Mouse (Mus musculus) ES-Bruce4 (cell line): ENCODE results near the gene Zfp961. TPM values are rescaled to one million over a fixed set of nuclear protein-coding genes. Genes with fewer than 3 reads are reported as not detected.
"Not testable (repeated sequence)": the region's sequence is repeated elsewhere in the genome, so short reads cannot be mapped to it uniquely, and the experiment has no call there.

Experiments
- H3K27ac ChIP-seq: 2 replicates; pipeline ENCODE4 v1.5.1; 2012; ENCODE audit warnings: low read length, inconsistent platforms; ENCODE audit not compliant: insufficient read depth
- H3K27me3 ChIP-seq: 2 replicates; pipeline ENCODE4 v1.6.1; 2012; ENCODE audit warnings: mild to moderate bottlenecking, low read length, inconsistent platforms; ENCODE audit not compliant: control insufficient read depth, poor library complexity, insufficient read depth, severe bottlenecking
- H3K36me3 ChIP-seq: 2 replicates; pipeline ENCODE4 v1.6.1; 2012; ENCODE audit warnings: inconsistent platforms, mild to moderate bottlenecking, low read length, moderate library complexity; ENCODE audit not compliant: control insufficient read depth, poor library complexity, insufficient read depth, severe bottlenecking
- H3K4me1 ChIP-seq: one replicate; pipeline ENCODE4 v1.8.1; 2011; ENCODE audit warnings: low read length; ENCODE audit not compliant: control insufficient read depth, insufficient read depth
- H3K4me3 ChIP-seq: 2 replicates; pipeline ENCODE4 v1.5.1; 2011; ENCODE audit warnings: low read depth, mild to moderate bottlenecking, low read length
- H3K9ac ChIP-seq: 2 replicates; pipeline ENCODE4 v1.6.1; 2012; ENCODE audit warnings: low read depth, mild to moderate bottlenecking, inconsistent platforms; ENCODE audit not compliant: poor library complexity, severe bottlenecking
- H3K9me3 ChIP-seq: replicated peaks from 2 replicates; pipeline ENCODE4 v1.6.1; 2012; ENCODE audit warnings: mild to moderate bottlenecking, low read length, inconsistent platforms; ENCODE audit not compliant: control insufficient read depth, poor library complexity, insufficient read depth, severe bottlenecking
- CTCF ChIP-seq: IDR thresholded peaks from one replicate; pipeline ENCODE4 v1.8.1; 2011; ENCODE audit warnings: low read depth, low read length
- EP300 ChIP-seq: IDR thresholded peaks from 2 replicates; pipeline ENCODE4 v1.6.1; 2011; ENCODE audit warnings: low read depth, low read length; ENCODE audit not compliant: insufficient read depth
- POLR2A ChIP-seq: IDR thresholded peaks from one replicate; pipeline ENCODE4 v1.8.1; 2011; ENCODE audit warnings: low read length; ENCODE audit not compliant: insufficient read depth
- polyA plus RNA-seq: library from polyadenylated mRNA; stranded (reverse); fragments of >200 nt; gene quantifications from 2 replicates; pipeline ENCODE4 v1.2.4, GENCODE M21; 2011; ENCODE audit warnings: low read depth; ENCODE audit not compliant: missing spikeins, insufficient read depth, insufficient read length

Gene Zfp961
- polyA plus RNA-seq, 1 experiment, result 34.8 TPM

- Histone ChIP-seq H3K9ac (no peak overlapping the region), H3K4me1 (no peaks in the 10 kb centered on the region), H3K27ac (no peak overlapping the region), H3K27me3 (no peaks in the 10 kb centered on the region), H3K36me3 (no peaks in the 10 kb centered on the region), H3K4me3 (no peak overlapping the region), H3K9me3 (no peaks in the 10 kb centered on the region)
- TF ChIP-seq CTCF (no peak), EP300 (no peak), POLR2A (no peak)
Measured at GRCm38 (mm10) chr8:71941776-71942175, 9.1 kb upstream of the Zfp961 start.

- H3K9ac ChIP-seq, result no peak overlapping the region
- peaks cover 2% of the 10 kb centered on the region for H3K4me1 ChIP-seq
- H3K27me3 ChIP-seq, result no peaks in the 10 kb centered on the region
- no peak overlapping the region for H3K4me3 ChIP-seq
- no peak overlapping the region for H3K27ac ChIP-seq
- TF ChIP-seq CTCF (no peak), EP300 (no peak), POLR2A (no peak)
- H3K9me3 ChIP-seq, result peaks cover 14% of the 10 kb centered on the region
- peaks cover 9% of the 10 kb centered on the region for H3K36me3 ChIP-seq
Measured at GRCm38 (mm10) chr8:71948624-71949023, 2.2 kb upstream of the Zfp961 start.

- peak overlapping the region; percentile 76 for H3K9ac ChIP-seq
- no peaks in the 10 kb centered on the region for H3K27me3 ChIP-seq
- peaks cover 20% of the 10 kb centered on the region for H3K36me3 ChIP-seq
- peak overlapping the region; percentile 45 for H3K27ac ChIP-seq
- TF ChIP-seq POLR2A (no peak), CTCF (no peak), EP300 (no peak)
- peak overlapping the region; percentile 91 for H3K4me3 ChIP-seq
- peaks cover 31% of the 10 kb centered on the region for H3K9me3 ChIP-seq
- peaks cover 2% of the 10 kb centered on the region for H3K4me1 ChIP-seq
Measured at GRCm38 (mm10) chr8:71951436-71952161, 761 bp downstream of the Zfp961 start.

GRCm38 (mm10) chr8:71952489-71952888 lies 1.7 kb downstream of the Zfp961 start:
- Histone ChIP-seq H3K27me3 (no peaks in the 10 kb centered on the region), H3K4me3 (no peak overlapping the region), H3K9me3 (peaks cover 36% of the 10 kb centered on the region), H3K27ac (peak overlapping the region; percentile 45), H3K36me3 (peaks cover 20% of the 10 kb centered on the region), H3K4me1 (peaks cover 2% of the 10 kb centered on the region), H3K9ac (peak overlapping the region; percentile 76)
- TF ChIP-seq EP300 (no peak), CTCF (no peak), POLR2A (no peak)

GRCm38 (mm10) chr8:71952961-71953700 lies 2.3 kb downstream of the Zfp961 start:
- Histone ChIP-seq H3K9me3 (peaks cover 41% of the 10 kb centered on the region), H3K36me3 (peaks cover 23% of the 10 kb centered on the region), H3K27ac (peak overlapping the region; percentile 45), H3K9ac (peak overlapping the region; percentile 76; the same call in 1 of the 2 replicates)
- H3K4me1 ChIP-seq, H3K27me3 ChIP-seq, H3K4me3 ChIP-seq: not testable (repeated sequence)
- TF ChIP-seq EP300, result 0 out of 2 replicates have a peak, but pooled peaks have one; percentile 27

GRCm38 (mm10) chr8:71954666-71955065 lies 3.8 kb downstream of the Zfp961 start:
- H3K4me1 ChIP-seq, result peaks cover 2% of the 10 kb centered on the region
- H3K27me3 ChIP-seq, result no peaks in the 10 kb centered on the region
- peaks cover 26% of the 10 kb centered on the region for H3K36me3 ChIP-seq
- H3K9me3 ChIP-seq, result peaks cover 44% of the 10 kb centered on the region
- H3K4me3 ChIP-seq, result no peak overlapping the region
- H3K27ac ChIP-seq, result no peak overlapping the region
- TF ChIP-seq CTCF, result no peak
- TF ChIP-seq EP300, result no peak
- no peak for TF ChIP-seq POLR2A
- H3K9ac ChIP-seq, result no peak overlapping the region
